Mouse (Mus musculus): ENCODE results near the gene Spin2-ps6. TPM values are rescaled to one million over a fixed set of nuclear protein-coding genes. Genes with fewer than 3 reads are reported as not detected.
"Not testable (repeated sequence)": the region's sequence is repeated elsewhere in the genome, so short reads cannot be mapped to it uniquely, and the experiment has no call there.

Gene Spin2-ps6
- polyA plus RNA-seq (2011; ENCODE audit: insufficient read depth, insufficient read length, low read depth, missing spikeins), result not detected in 2 replicates

- H3K4me3 ChIP-seq (ENCODE audit: low read depth, low read length); H3K9ac ChIP-seq (ENCODE audit: low read depth, poor library complexity, severe bottlenecking); H3K27ac ChIP-seq (ENCODE audit: insufficient read depth, low read length); H3K27me3 ChIP-seq (ENCODE audit: control insufficient read depth, insufficient read depth, low read length, poor library complexity, severe bottlenecking); H3K4me1 ChIP-seq (ENCODE audit: control insufficient read depth, insufficient read depth, low read length); H3K36me3 ChIP-seq (ENCODE audit: control insufficient read depth, insufficient read depth, low read length, poor library complexity, severe bottlenecking); H3K9me3 ChIP-seq (replicated peaks; ENCODE audit: control insufficient read depth, insufficient read depth, low read length, poor library complexity, severe bottlenecking): not testable (repeated sequence)
Measured at GRCm38 (mm10) chrX:33234569-33234968, at the start of gene Spin2-ps6. TSS of gene Spin2-ps6 (plus strand) at chrX:33234869.

Other genes with a start within 250 kb of the Spin2-ps6 start
- gene Btbd35f12, start 78.5 kb downstream of the Spin2-ps6 start, polyA plus RNA-seq (2011; ENCODE audit: insufficient read depth, insufficient read length, low read depth, missing spikeins), result not detected in 2 replicates